Mouse (Mus musculus): ENCODE results near the gene Hoxd11.

Gene Hoxd11

DNA sequence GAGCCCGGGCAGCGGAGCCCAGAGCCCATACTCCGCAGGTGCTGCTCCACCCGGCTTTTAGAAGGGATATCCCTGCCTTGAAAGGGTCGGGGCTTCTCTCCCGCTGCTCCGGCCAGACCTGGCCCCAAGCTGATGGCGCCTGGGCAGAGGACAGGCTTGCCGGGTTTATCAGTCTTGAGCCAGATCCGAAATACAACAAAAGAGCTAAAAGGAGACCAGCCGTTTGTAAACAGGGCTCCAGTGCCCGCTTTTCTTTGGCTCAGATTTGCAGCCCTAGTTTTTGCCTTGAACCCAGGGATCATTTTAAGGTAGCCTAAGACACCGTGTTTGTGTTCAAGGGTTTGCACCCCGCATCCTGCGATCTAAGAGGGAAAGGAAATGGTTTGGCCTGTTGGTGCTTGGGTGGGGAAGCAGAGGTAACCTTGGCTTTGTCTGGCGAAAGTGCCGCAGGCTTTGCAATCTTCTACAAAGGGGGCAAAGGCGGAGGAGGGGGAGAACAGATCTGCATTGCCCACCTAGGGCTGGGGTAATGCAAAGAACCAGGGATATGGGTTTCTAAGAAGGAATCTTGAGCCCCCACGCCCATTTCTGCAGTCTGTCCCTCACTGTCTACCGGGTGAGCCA is 13.6 kb downstream of the Hoxd11 start:
- in situ Hi-C loops (cut with MboI, MseI) = loop anchor here in 1 of 2 experiments (10.0 kb wide), 1 partner anchor 622 kb away; no protein-coding TSS in a partner anchor

DNA sequence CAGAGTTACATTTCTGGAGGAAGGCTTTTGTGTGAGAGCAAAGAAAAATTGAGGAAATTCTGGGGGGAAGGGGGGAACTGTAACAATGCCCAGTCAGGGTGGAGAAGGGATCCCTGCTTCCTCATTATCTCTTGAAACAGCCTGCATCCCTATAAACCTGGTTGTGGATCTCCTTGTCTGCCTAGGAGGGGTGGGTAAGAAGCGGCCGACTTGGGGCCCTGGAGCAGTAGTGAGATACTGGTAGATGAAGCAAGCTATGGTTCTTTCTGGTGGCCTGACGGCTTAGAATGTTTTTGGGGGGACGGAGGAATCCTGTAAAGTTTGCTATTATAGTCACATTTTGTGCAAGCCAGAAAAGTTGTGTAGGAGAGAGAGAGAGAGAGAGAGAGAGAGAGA is 14.1 kb downstream of the Hoxd11 start:
- in situ Hi-C loops (cut with MboI, MseI) = loop anchor here in 1 of 2 experiments (10.0 kb wide), 1 partner anchor 621 kb away; no protein-coding TSS in a partner anchor

DNA sequence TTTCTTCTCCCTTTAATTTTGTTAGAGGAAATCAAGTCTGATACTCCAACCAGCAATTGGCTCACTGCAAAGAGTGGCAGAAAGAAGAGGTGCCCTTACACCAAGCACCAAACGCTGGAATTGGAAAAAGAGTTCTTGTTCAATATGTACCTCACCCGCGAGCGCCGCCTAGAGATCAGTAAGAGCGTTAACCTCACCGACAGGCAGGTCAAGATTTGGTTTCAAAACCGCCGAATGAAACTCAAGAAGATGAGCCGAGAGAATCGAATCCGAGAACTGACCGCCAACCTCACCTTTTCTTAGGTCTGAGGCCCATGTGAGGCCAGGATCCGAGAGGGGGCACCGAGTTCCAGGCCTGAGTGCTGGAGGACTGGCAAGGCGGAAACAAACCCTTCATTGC is 14.7 kb downstream of the Hoxd11 start:
- in situ Hi-C loops (cut with MboI, MseI) = loop anchor here in 1 of 2 experiments (10.0 kb wide), 1 partner anchor 621 kb away; no protein-coding TSS in a partner anchor

DNA sequence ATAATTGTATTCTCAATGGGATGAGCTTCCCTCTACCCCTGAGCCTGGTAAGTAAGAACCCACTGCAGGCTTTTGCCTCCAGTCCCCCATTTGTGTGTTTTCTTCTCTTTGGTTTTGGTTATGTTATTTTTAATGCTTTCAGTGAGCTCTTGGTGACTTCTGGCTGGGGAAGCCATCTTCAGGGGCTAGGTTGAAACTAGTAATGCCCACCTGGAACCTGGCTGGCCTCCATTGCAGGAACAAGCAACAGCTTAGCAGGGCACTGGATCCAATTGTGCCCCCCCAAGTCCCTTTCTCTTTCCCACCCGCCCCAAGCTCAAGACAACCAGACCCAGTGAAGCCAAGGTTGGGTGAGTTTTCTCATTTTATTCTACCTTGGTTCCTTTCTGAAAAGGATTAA is 16.0 kb downstream of the Hoxd11 start:
- in situ Hi-C loops (cut with MboI, MseI) = loop anchor here in 1 of 2 experiments (10.0 kb wide), 1 partner anchor 619 kb away; no protein-coding TSS in a partner anchor

DNA sequence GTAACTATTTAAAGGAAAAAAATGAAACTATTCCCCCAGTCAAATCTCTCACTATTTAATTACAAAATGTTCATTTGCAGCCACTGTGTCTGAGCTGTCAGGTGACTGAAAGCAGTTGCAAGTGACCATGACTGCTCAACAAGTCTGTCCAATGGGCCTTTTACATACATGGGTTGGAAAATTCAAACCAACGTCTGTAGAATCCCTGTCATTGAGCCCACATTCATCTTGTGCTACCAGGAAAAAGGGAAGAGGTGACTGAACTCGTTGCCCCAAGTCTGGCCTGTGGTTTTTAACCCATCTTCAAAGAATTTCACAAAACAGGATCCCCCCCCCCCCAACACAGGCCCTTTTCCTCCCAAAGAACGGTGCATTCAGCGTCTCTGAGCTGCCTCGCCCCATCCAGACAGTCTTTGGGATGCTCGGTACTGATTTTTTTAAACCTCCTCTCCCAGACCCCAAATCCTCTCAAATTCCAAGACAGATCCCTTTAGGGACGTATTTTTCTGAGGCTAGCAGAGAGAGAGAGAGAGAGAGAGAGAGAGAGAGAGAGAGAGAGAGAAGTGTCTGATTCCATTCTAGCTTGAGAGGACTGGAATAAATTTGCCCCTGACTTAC is 16.6 kb downstream of the Hoxd11 start:
- in situ Hi-C loops (cut with MboI, MseI) = loop anchor here in 1 of 2 experiments (10.0 kb wide), 1 partner anchor 619 kb away; no protein-coding TSS in a partner anchor

DNA sequence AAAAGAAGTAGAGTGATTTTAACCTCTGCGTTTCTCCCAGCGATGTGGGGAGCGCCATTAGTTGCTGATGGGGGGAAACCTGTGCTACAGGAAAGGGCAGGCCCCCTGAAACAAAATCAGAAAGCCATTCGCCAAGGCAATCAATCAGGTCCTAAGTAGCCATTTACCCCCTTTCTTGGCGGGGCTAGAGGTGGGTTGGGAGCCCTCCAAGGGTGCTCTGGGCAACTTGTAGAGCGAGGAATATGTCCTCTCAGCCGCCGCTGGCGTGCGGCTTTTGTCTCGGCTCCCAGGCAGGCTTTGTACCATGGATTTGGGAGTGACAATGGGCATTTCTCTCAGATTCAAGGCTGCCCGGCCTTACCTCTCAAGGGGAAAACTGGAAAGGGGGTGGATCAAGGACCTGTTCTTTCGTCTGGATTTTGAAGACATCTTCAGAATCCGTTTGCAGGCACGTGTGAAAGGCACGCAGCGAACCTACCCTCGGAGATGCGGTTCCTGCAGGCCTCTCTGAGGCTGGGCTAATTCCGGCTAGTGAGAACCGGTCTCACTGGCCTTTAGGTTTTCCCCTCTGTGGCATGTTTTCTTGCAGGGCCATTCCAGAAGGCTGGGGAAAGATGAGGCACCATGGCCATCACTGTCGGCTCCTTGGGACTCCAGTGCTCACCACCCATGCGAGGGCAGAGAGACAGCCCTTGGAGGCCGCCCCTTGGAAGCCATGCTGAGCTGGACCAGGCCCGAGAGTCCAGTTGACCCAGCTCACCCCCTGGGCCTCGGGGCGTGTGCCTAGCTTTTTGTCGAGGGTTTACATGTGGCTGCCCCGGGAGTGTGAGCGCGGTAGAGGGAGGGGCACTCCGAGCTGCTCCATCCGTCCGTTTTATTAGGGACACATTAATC is 17.3 kb downstream of the Hoxd11 start:
- in situ Hi-C loops (cut with MboI, MseI) = loop anchor here in 1 of 2 experiments (10.0 kb wide), 1 partner anchor 618 kb away; no protein-coding TSS in a partner anchor

DNA sequence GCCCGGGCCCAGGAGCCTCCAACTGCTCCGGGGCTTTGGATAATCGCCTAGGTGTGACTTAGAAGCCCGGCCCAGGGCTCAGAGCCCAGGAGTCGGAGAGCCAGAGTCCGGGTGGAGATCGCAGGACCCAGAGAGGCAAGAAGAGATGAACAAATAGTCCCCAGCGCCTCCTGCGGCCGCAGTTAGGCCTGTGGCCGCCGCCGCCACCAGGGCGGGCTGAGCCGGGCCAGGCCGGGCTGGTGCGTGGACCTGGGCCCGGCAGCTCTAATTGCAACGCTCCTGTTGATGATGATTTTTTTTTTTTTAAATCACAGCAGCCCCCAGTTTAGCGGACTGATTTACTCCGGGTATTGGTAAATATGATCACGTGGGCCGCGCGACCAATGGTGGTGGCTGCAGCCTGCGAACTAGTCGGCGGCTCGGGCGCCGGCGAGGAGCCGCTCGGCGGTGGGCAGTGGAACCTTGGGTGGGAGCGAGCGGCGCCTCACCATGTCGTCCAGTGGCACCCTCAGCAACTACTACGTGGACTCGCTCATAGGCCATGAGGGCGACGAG is 18.3 kb downstream of the Hoxd11 start, which contains the start of gene Hoxd9:
Hoxd9 (plus strand) TSS at position 161 of the 555 bp plus-strand sequence.
- in situ Hi-C loops (cut with MboI, MseI) = loop anchor here in 1 of 2 experiments (10.0 kb wide), 1 partner anchor 617 kb away; no protein-coding TSS in a partner anchor

DNA sequence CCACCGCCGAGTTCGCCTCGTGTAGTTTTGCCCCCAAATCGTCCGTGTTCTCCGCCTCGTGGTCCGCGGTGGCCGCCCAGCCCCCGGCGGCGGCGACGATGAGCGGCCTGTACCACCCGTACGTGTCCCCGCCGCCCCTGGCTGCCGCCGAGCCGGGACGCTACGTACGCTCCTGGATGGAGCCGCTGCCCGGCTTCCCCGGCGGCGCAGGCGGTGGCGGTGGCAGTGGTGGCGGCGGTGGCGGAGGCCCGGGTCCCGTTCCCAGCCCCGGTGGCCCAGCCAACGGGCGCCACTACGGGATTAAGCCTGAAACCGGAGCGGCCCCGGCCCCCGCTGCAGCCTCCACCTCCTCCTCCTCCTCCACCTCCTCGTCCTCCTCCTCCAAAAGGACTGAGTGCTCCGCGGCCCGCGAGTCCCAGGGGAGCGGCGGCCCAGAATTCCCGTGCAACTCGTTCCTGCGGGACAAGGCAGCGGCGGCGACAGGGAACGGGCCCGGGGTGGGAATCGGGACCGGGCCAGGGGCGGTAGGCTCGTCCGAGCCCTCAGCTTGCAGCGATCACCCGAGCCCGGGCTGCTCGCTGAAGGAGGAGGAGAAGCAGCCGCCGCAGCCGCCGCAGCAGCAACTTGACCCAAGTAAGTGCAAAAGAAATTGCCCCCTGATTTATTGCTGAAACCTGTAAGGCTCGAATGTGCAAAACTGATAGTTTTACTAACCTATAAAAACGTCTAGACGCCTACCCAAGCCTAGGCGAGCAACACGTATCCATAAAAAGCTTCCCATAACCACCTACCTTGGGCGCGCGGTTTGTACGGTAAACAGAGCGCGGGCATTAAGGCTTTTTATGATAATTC is 19.1 kb downstream of the Hoxd11 start:
- in situ Hi-C loops (cut with MboI, MseI) = loop anchor here in 1 of 2 experiments (10.0 kb wide), 1 partner anchor 616 kb away; no protein-coding TSS in a partner anchor

DNA sequence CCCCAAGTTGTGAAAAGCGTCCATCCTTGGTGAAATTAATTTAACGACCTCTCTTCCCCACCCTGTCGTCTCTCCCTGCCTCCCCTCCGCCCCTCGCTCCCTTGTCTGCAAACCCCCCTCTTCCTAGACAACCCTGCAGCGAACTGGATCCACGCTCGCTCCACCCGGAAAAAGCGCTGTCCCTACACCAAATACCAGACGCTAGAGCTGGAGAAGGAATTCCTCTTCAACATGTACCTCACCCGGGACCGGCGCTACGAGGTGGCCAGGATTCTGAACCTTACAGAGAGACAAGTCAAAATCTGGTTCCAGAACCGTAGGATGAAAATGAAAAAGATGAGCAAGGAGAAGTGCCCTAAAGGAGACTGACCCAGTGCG is 19.7 kb downstream of the Hoxd11 start:
- in situ Hi-C loops (cut with MboI, MseI) = loop anchor here in 1 of 2 experiments (10.0 kb wide), 1 partner anchor 616 kb away; no protein-coding TSS in a partner anchor

DNA sequence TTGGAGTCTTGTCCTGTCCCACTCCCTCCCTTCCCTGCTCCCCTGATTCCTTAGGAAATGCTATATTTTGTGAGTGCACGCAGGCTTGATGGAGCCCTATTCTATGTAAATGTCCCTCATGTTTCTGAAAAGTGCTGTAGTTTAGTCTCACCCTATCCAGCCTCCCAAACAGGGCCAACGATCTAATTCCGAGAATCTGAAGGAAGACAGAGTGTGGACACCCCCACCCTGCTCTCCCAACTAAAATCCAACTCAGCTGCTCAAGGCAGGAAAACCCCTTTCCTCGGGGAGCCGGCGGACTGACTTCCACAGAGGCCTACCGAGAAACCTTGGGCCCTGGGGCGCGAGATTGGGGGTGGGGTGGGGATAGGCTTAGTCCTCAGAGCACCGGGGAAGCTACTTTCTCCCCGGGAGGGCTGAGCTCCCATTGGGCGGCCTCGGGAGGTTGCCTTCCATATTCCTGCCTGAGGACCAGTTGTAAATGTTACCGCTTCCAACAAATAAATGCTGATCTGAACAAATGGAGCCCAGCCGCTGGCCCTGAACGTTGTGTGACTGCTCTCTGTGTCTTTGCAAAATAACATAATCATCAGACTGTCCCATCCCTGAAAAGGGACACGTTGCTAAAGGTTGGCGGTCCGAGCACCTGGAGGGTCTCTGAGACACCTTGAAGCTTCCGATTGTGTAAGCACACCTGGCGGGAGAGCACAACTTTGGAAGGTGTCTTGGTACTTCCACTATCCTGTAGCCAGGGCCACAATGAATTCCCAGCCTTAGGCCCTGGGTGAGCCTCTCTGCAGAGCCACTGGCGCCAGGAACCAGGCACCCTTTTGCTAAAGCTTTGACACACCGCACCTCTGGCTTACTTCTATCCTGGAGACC is 20.5 kb downstream of the Hoxd11 start:
- in situ Hi-C loops (cut with MboI, MseI) = loop anchor here (5.0 to 10.0 kb wide), 3 partner anchors 367 to 615 kb away; no protein-coding TSS in a partner anchor

DNA sequence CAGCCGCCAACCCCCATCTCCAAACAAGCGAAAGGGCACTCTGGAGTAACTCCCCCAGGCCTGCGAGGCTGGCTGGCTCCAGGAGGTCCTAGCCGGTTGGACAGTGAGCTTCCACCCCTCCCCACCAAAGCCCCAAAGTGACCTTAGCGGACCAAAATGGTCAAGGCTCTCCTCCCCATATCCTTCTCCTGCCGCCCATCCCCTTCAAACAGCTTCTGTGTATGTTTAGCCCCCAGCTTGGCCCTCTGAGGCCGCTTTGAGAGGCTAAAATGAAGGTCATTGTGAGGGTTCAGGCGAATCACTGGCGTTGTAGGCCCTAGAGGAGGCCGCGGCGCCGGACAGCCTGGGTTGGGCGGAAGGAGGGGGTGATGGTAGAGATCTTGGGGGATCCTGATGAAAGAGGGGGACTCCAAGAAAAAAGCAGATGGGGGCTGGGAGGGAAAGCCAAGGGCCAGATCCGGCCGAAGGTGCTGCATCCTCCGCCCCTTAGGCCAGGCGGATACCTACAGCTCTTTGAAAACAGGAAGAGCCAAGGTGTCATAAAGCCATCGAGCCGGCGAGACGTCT is 21.3 kb downstream of the Hoxd11 start:
- in situ Hi-C loops (cut with MboI, MseI) = loop anchor here in 1 of 2 experiments (5.0 kb wide), 2 partner anchors 367 to 442 kb away; no protein-coding TSS in a partner anchor

DNA sequence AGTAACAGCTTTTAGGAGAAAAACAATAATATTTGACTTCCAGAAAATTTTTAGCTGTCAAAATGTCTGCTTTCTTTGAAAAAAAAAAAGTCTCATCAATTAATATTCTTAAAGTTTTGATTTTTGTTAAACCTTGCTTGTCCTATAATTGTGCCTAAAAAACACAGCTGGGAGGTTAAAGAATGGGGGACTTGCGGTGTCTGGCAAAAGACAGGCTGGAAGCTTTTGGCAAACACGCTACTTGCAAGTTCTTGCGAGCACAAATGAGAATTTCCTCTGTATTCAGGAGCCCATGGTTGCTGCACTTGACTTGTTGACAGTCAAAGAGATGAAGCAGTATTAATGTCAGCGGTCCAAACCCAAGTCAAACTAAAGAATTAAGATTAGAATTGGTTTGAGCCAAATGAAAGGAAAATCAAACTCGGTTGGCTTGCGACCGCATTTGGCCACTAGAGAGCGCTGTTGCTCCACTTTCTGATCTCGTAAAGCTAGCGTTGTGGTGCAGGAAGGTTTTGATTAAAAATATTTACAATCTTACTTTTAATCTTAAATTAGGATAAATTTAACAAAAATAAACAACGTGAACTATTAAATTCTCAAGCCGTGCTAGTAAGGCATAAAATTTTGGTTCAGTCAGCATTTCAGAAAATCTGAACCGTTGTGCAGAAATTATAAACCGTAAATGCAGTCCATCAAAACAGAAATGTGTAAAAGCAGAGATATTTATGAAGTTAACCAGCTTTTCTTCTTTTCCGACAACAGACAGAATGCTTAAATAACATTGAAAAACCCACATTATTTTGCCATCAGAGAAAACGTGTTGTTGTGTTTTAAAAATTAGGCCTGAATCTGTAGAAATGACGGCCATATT is 22.8 kb downstream of the Hoxd11 start:
- in situ Hi-C loops (cut with MboI, MseI) = loop anchor here in 1 of 2 experiments (5.0 kb wide), 2 partner anchors 365 to 440 kb away; no protein-coding TSS in a partner anchor

DNA sequence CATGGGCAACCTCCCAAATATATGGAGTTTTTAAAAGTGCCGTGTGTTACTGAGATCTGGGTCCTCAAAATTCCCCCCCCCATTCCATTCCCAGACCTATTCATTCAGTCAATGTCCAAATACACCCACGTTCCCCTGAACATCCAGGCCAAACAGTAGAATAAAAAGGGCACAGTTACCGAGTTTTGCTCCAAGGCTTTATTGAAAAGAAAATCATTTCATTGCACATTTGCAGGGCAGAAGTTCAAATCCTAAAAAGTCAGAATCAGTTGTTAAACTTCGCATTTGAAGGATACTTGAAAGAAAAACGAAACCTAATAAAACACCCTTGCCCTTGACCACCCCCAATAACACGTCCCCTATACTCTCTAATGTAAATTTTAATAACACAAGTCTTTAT is 23.5 kb downstream of the Hoxd11 start:
- in situ Hi-C loops (cut with MboI, MseI) = loop anchor here in 1 of 2 experiments (5.0 kb wide), 2 partner anchors 364 to 439 kb away; no protein-coding TSS in a partner anchor

DNA sequence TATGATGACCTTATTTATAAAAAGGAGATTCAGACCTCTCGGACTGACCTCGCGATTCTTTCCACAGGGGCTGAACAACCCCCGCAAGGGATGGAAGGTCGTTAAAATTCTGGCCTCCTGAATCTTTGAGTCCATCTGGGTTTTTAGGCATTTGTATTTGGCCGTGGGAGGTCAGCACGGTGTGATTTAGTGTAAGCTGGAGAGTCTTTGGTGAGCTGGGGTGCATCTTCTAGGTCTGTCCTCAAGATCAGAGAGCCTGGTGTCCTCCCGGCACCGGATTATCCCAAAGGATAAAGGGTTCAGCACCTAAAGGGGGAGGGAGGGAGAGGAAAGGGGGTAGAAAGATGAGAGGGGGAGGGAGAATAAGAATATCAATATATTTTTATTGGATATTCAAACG is 24.0 kb downstream of the Hoxd11 start:
- in situ Hi-C loops (cut with MboI, MseI) = loop anchor here in 1 of 2 experiments (5.0 kb wide), 2 partner anchors 364 to 439 kb away; no protein-coding TSS in a partner anchor

DNA sequence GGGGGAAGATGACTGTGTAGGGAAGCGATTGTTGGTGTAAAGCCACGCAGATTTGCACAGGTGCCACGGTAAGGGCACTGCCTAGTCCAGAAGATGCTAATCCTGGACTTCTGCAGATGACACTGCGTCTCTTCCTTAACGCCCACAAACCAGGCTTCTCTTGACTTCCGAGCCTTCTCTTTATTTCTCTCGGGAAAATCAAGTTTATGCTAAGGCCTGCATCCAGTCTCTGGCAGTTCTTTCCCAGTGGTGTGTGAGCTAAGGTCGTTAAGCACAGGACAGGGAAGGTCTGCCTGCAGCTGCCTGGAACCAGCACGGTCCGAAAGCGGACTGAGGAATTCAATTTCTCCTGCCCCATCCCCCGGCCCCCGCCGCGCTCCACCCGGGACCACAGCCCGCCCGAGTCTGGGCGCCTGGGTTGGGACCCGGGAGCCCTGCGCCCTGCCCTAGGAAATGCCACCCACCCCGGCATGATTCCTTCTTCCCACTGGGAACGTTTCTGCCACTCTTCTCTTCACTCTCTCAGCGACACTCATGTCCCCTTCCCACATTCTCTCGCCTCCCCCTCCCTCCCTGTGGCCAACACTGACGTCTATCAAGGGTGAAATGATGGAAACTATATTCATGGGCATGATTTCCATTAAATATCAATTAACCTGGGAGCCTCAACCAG is 24.5 kb downstream of the Hoxd11 start:
- in situ Hi-C loops (cut with MboI, MseI) = loop anchor here in 1 of 2 experiments (5.0 kb wide), 2 partner anchors 363 to 438 kb away; no protein-coding TSS in a partner anchor

DNA sequence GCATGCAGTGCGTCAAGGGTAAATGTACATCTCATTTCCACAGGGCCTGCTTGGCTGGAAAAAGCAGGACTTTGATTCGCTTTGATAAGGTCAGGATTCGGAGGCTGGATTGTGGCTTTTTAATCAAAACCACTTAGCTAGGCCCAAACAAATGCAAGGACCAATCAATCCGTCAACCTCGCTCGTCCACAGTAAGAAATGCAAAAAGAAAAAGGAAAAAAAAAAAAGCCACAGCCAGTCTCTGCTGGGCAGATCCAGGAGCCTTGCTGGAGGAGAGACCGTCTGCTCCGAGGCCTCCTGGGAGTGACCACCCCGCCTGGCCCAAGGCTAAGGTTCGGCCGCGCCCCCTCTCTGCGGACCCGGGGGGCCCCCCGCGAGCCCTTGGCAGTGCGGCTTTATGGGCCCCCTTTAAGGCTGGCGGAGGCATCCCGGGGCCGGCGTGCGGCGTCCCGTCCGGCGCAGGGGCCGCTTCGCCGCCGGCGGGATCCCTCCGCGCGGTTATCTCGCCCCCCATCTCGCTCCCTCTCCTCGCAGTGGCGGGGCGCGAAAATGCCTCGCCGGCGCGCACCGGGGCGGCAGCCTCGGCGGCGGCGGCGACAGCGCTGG is 25.1 kb downstream of the Hoxd11 start, which contains the start of gene Hoxd8:
Hoxd8 (plus strand) TSS at position 223 of the 606 bp plus-strand sequence.
- in situ Hi-C loops (cut with MboI, MseI) = loop anchor here in 1 of 2 experiments (5.0 kb wide), 2 partner anchors 363 to 438 kb away; no protein-coding TSS in a partner anchor
